In genomic region chr5:47979371-47979770, GRCm38 (mm10) we compare ENCODE assay signal across 11 mouse cellular contexts. TPM values are rescaled to one million over a fixed set of nuclear protein-coding genes. Genes with fewer than 3 reads are reported as not detected.
DNase-seq lines count a peak whose midpoint lies in the region; ATAC-seq and TF ChIP-seq lines count a peak whose summit lies in the region.
"Had no signal": no experiment of that assay in that cellular context is flagged by ENCODE, and none has a peak within 500 bp of the region (broad histone marks: within the 10 kb centered on the region; RNA-seq: fewer than 3 reads in every experiment).

No protein-coding gene starts in this region.

- intact Hi-C loops in heart, postnatal 25 days (cut with DNase I) = loop anchor here (10.0 kb wide), 1 partner anchor 1535 kb away; no protein-coding TSS in a partner anchor

- 39% methylated on average over 4 of the region's 4 CpGs for WGBS in midbrain, embryonic 14.5 days
- WGBS in midbrain, embryonic 16.5 days = 49% methylated on average over 4 of the region's 4 CpGs
- 43% methylated on average over 4 of the region's 4 CpGs for WGBS in midbrain, postnatal 0 days
- 21% methylated on average over 4 of the region's 4 CpGs for WGBS in neural tube, embryonic 15.5 days

- no peak overlapping the region for H3K27ac ChIP-seq in midbrain, embryonic 14.5 days (replicated peaks; ENCODE audit: low read depth, low read length)
- H3K27ac ChIP-seq in midbrain, embryonic 16.5 days (ENCODE audit: low read length) = no peak overlapping the region
- no peak overlapping the region for H3K27ac ChIP-seq in midbrain, postnatal 0 days (ENCODE audit: low read depth, low read length)
- H3K27ac ChIP-seq in neural tube, embryonic 15.5 days (replicated peaks) = no peak overlapping the region
- H3K27ac ChIP-seq: hindbrain, embryonic 15.5 days; limb, embryonic 12.5 days had no signal

- H3K4me1 ChIP-seq in midbrain, embryonic 14.5 days (ENCODE audit: control insufficient read depth, insufficient read depth, low read length) = peaks cover 5% of the 10 kb centered on the region; the same call in 1 of the 2 replicates
- H3K4me1 ChIP-seq in midbrain, embryonic 16.5 days (ENCODE audit: control insufficient read depth, insufficient read depth, low read length) = no peaks in the 10 kb centered on the region
- H3K4me1 ChIP-seq in midbrain, postnatal 0 days (ENCODE audit: insufficient read depth, low read length) = peaks cover 4% of the 10 kb centered on the region; the same call in 1 of the 2 replicates
- peaks cover 14% of the 10 kb centered on the region for H3K4me1 ChIP-seq in neural tube, embryonic 15.5 days

- H3K4me3 ChIP-seq in midbrain, embryonic 14.5 days (replicated peaks; ENCODE audit: low read depth, low read length) = no peak overlapping the region
- no peak overlapping the region for H3K4me3 ChIP-seq in midbrain, embryonic 16.5 days (ENCODE audit: low read depth, low read length)
- H3K4me3 ChIP-seq in midbrain, postnatal 0 days (ENCODE audit: low read depth, low read length) = no peak overlapping the region
- H3K4me3 ChIP-seq in neural tube, embryonic 15.5 days (replicated peaks) = no peak overlapping the region
- H3K4me3 ChIP-seq: erythroblast, embryonic 14.5 days; hindbrain, embryonic 15.5 days; limb, embryonic 12.5 days had no signal

- peak; percentile 26 for DNase-seq in heart, postnatal 4 days
- no peak for DNase-seq in heart, postnatal 25 days (ENCODE audit: low spot score)
- DNase-seq in midbrain, embryonic 14.5 days = peak; percentile 66
- DNase-seq in c-Kit-positive CD71-positive TER-119-positive erythroid progenitor cells, embryonic 14.5 days (ENCODE audit: low spot score) = peak; percentile 16
- DNase-seq in midbrain, postnatal 0 days (ENCODE audit: low spot score) = peak; percentile 29

- H3K9me3 ChIP-seq in midbrain, embryonic 14.5 days (ENCODE audit: control insufficient read depth, low read length) = no peaks in the 10 kb centered on the region
- no peaks in the 10 kb centered on the region for H3K9me3 ChIP-seq in midbrain, embryonic 16.5 days (replicated peaks; ENCODE audit: control insufficient read depth, low read length, poor library complexity, severe bottlenecking)
- no peaks in the 10 kb centered on the region for H3K9me3 ChIP-seq in midbrain, postnatal 0 days (ENCODE audit: low read length)
- no peaks in the 10 kb centered on the region for H3K9me3 ChIP-seq in neural tube, embryonic 15.5 days (replicated peaks)
- H3K9me3 ChIP-seq: hindbrain, embryonic 15.5 days; limb, embryonic 12.5 days had no signal

- TF ChIP-seq CTCF in midbrain, postnatal 0 days (IDR thresholded peaks at IDR 0.05) = peak; percentile 67

- no peaks in the 10 kb centered on the region for H3K36me3 ChIP-seq in midbrain, embryonic 14.5 days (ENCODE audit: control insufficient read depth, insufficient read depth, low read length)
- no peaks in the 10 kb centered on the region for H3K36me3 ChIP-seq in midbrain, embryonic 16.5 days (ENCODE audit: control insufficient read depth, insufficient read depth, low read length)
- H3K36me3 ChIP-seq in midbrain, postnatal 0 days (ENCODE audit: insufficient read depth, low read length) = no peaks in the 10 kb centered on the region
- H3K36me3 ChIP-seq in neural tube, embryonic 15.5 days = no peaks in the 10 kb centered on the region
- H3K36me3 ChIP-seq: hindbrain, embryonic 15.5 days; limb, embryonic 12.5 days had no signal

- H3K9ac ChIP-seq in midbrain, embryonic 14.5 days (replicated peaks; ENCODE audit: low read length) = no peak overlapping the region
- H3K9ac ChIP-seq in midbrain, embryonic 16.5 days (ENCODE audit: low read depth, low read length) = no peak overlapping the region
- H3K9ac ChIP-seq in midbrain, postnatal 0 days (replicated peaks; ENCODE audit: low read length, poor library complexity, severe bottlenecking) = no peak overlapping the region
- no peak overlapping the region for H3K9ac ChIP-seq in neural tube, embryonic 15.5 days (replicated peaks)
- H3K9ac ChIP-seq: hindbrain, embryonic 15.5 days; limb, embryonic 12.5 days had no signal

- no peak overlapping the region for H3K4me2 ChIP-seq in midbrain, embryonic 14.5 days (ENCODE audit: low read length)
- no peak overlapping the region for H3K4me2 ChIP-seq in midbrain, embryonic 16.5 days (ENCODE audit: low read length)
- H3K4me2 ChIP-seq in midbrain, postnatal 0 days (ENCODE audit: low read depth, low read length, poor library complexity, severe bottlenecking) = no peak overlapping the region
- H3K4me2 ChIP-seq in neural tube, embryonic 15.5 days = no peak overlapping the region
- H3K4me2 ChIP-seq: hindbrain, embryonic 15.5 days; limb, embryonic 12.5 days had no signal

- no peak for ATAC-seq in midbrain, embryonic 14.5 days (ENCODE audit: low FRiP score, low TSS enrichment)
- ATAC-seq in midbrain, embryonic 16.5 days = no peak
- ATAC-seq in midbrain, postnatal 0 days (ENCODE audit: low FRiP score) = no peak
- no peak for ATAC-seq in cerebellum, adult (ENCODE audit: insufficient number of reproducible peaks, low FRiP score, low TSS enrichment)
- no peak for ATAC-seq in neural tube, embryonic 15.5 days (ENCODE audit: low FRiP score)

- no peaks in the 10 kb centered on the region for H3K27me3 ChIP-seq in midbrain, embryonic 14.5 days (ENCODE audit: control insufficient read depth, insufficient read depth, low read length)
- H3K27me3 ChIP-seq in midbrain, embryonic 16.5 days (ENCODE audit: control insufficient read depth, insufficient read depth, low read depth, low read length) = no peaks in the 10 kb centered on the region
- no peaks in the 10 kb centered on the region for H3K27me3 ChIP-seq in midbrain, postnatal 0 days (ENCODE audit: insufficient read depth, low read length)
- H3K27me3 ChIP-seq in neural tube, embryonic 15.5 days (replicated peaks) = no peaks in the 10 kb centered on the region
- H3K27me3 ChIP-seq: hindbrain, embryonic 15.5 days had no signal

RNA-seq across cellular contexts. Expression of gene Slit2, which starts 3.6 kb away (rescaled TPM):
- 10 to 100 TPM; 16.3 to 19.2 TPM for total RNA-seq in heart, postnatal 4 days (2021)
- total RNA-seq in heart, postnatal 25 days (2021) = 1 to 10 TPM; 4.3 to 4.7 TPM
- polyA plus RNA-seq in midbrain, embryonic 14.5 days (2014; fragmentation: Nextera tagmentation; extraction: Ambion mirVana) = 24.1 and 25.7 TPM in 2 replicates
- 17.5 and 24.9 TPM in 2 replicates for polyA plus RNA-seq in midbrain, embryonic 16.5 days (2015; fragmentation: Nextera tagmentation; extraction: Ambion mirVana)
- total RNA-seq in midbrain, postnatal 0 days (2014; rRNA removed) = 35.7 and 44.7 TPM in 2 replicates
- polyA plus RNA-seq in midbrain, postnatal 0 days (2015; fragmentation: Nextera tagmentation; extraction: Ambion mirVana) = 8.0 and 11.3 TPM in 2 replicates
- 32.9 and 39.1 TPM in 2 replicates for polyA plus RNA-seq in neural tube, embryonic 15.5 days (2015; fragmentation: Nextera tagmentation; extraction: Ambion mirVana)
